Mouse (Mus musculus) liver, embryonic 16.5 days (tissue): ENCODE data around the gene Gpr107. TPM values are rescaled to one million over a fixed set of nuclear protein-coding genes. Genes with fewer than 3 reads are reported as not detected.

ENCODE experiments used
- ATAC-seq: fragments of 200-750 bp; cut with Nextera tagmentation; 2 replicates; pipeline ENCODE4 v1.8.0; 2017; ENCODE audit warnings: low read depth, mild to moderate bottlenecking, moderate number of reproducible peaks, moderate library complexity
- H3K27ac ChIP-seq: fragments of 300-500 bp; sonication (generic); 2 replicates; pipeline ENCODE4 v1.5.1; 2014; ENCODE audit warnings: mild to moderate bottlenecking, low read length
- H3K27me3 ChIP-seq: fragments of 300-500 bp; sonication (generic); 2 replicates; pipeline ENCODE4 v1.6.1; 2014; ENCODE audit warnings: low read depth, low read length, mixed read lengths; ENCODE audit not compliant: control insufficient read depth, insufficient read depth
- H3K36me3 ChIP-seq: fragments of 300-500 bp; sonication (generic); 2 replicates; pipeline ENCODE4 v1.6.1; 2014; ENCODE audit warnings: mild to moderate bottlenecking; ENCODE audit not compliant: control insufficient read depth, insufficient read depth
- H3K4me1 ChIP-seq: fragments of 300-500 bp; sonication (generic); 2 replicates; pipeline ENCODE4 v1.6.1; 2014; ENCODE audit warnings: low read depth, low read length, mixed read lengths; ENCODE audit not compliant: control insufficient read depth
- H3K4me2 ChIP-seq: fragments of 300-500 bp; sonication (generic); 2 replicates; pipeline ENCODE4 v1.6.1; 2014; ENCODE audit warnings: low read depth, low read length, mixed read lengths
- H3K4me3 ChIP-seq: fragments of 300-500 bp; sonication (generic); 2 replicates; pipeline ENCODE4 v1.5.1; 2014; ENCODE audit warnings: low read depth, mild to moderate bottlenecking, low read length
- H3K9ac ChIP-seq: fragments of 300-500 bp; sonication (generic); 2 replicates; pipeline ENCODE4 v1.6.1; 2014; ENCODE audit warnings: low read depth, low read length
- H3K9me3 ChIP-seq: fragments of 300-500 bp; sonication (generic); replicated peaks from 2 replicates; pipeline ENCODE4 v1.6.1; 2016; ENCODE audit warnings: low read length; ENCODE audit not compliant: control insufficient read depth
- WGBS: fragments of 180-500 bp; shearing (Covaris S2); extraction: QIAGEN DNeasy Blood & Tissue Kit; methylation state at CpG from one replicate; pipeline ENCODE4 v1.1.7; 2014; ENCODE audit not compliant: insufficient replicate concordance; 5-methylcytosine and 5-hydroxymethylcytosine counted together
- polyA plus RNA-seq: library from polyadenylated mRNA; unstranded; fragments of >200 nt; fragmentation: Nextera tagmentation; extraction: Ambion mirVana; gene quantifications from 2 replicates; pipeline ENCODE4 v1.2.1, GENCODE M21; 2015

Gpr107 gene
- polyA plus RNA-seq, 1 experiment from 2014 or later, result 11.9 TPM

GRCm38 (mm10) chr2:31114205-31114604 lies 37.9 kb upstream of the Gpr107 start:
- Histone ChIP-seq H3K4me3 (no peak overlapping the region), H3K27me3 (no peaks in the 10 kb centered on the region), H3K4me1 (peaks cover 32% of the 10 kb centered on the region), H3K9me3 (no peaks in the 10 kb centered on the region), H3K36me3 (no peaks in the 10 kb centered on the region), H3K4me2 (no peak overlapping the region), H3K27ac (no peak overlapping the region), H3K9ac (no peak overlapping the region)
- 71% methylated on average over 2 of the region's 2 CpGs for WGBS
- no peak for ATAC-seq

- peak; percentile 64 for ATAC-seq
- H3K4me1 ChIP-seq, result peaks cover 25% of the 10 kb centered on the region
- no peak overlapping the region; the same call in 1 of the 2 replicates for H3K9ac ChIP-seq
- H3K4me3 ChIP-seq, result no peak overlapping the region
- H3K27me3 ChIP-seq, result no peaks in the 10 kb centered on the region
- peak overlapping the region; percentile 24; the same call in 1 of the 2 replicates for H3K4me2 ChIP-seq
- peak overlapping the region; percentile 1 for H3K27ac ChIP-seq
- H3K36me3 ChIP-seq, result no peaks in the 10 kb centered on the region
- WGBS, result 13% methylated on average over 10 of the region's 10 CpGs
- H3K9me3 ChIP-seq, result no peaks in the 10 kb centered on the region
Measured at GRCm38 (mm10) chr2:31115091-31115942, 36.8 kb upstream of the Gpr107 start.

- H3K9me3 ChIP-seq, result no peaks in the 10 kb centered on the region
- no peak overlapping the region for H3K4me2 ChIP-seq
- H3K9ac ChIP-seq, result no peak overlapping the region
- H3K4me1 ChIP-seq, result peaks cover 25% of the 10 kb centered on the region
- ATAC-seq, result no peak
- no peaks in the 10 kb centered on the region for H3K27me3 ChIP-seq
- H3K36me3 ChIP-seq, result no peaks in the 10 kb centered on the region
- WGBS, result 17% methylated on average over 10 of the region's 10 CpGs
- H3K4me3 ChIP-seq, result no peak overlapping the region
- no peak overlapping the region for H3K27ac ChIP-seq
Measured at GRCm38 (mm10) chr2:31115943-31116731, 36.0 kb upstream of the Gpr107 start.

GRCm38 (mm10) chr2:31118211-31118610 lies 33.9 kb upstream of the Gpr107 start:
- H3K9ac ChIP-seq, result no peak overlapping the region
- H3K4me3 ChIP-seq, result no peak overlapping the region
- no peak overlapping the region for H3K27ac ChIP-seq
- H3K4me2 ChIP-seq, result no peak overlapping the region
- no peaks in the 10 kb centered on the region for H3K36me3 ChIP-seq
- peaks cover 25% of the 10 kb centered on the region for H3K4me1 ChIP-seq
- no peaks in the 10 kb centered on the region for H3K27me3 ChIP-seq
- 59% methylated on average over 3 of the region's 3 CpGs for WGBS
- no peaks in the 10 kb centered on the region for H3K9me3 ChIP-seq
- no peak for ATAC-seq

- no peak for ATAC-seq
- 58% methylated on average over 10 of the region's 10 CpGs for WGBS
- no peak overlapping the region for H3K9ac ChIP-seq
- H3K27me3 ChIP-seq, result no peaks in the 10 kb centered on the region
- H3K4me3 ChIP-seq, result no peak overlapping the region
- H3K4me1 ChIP-seq, result peaks cover 25% of the 10 kb centered on the region
- H3K36me3 ChIP-seq, result no peaks in the 10 kb centered on the region
- no peaks in the 10 kb centered on the region for H3K9me3 ChIP-seq
- H3K4me2 ChIP-seq, result no peak overlapping the region
- no peak overlapping the region for H3K27ac ChIP-seq
Measured at GRCm38 (mm10) chr2:31118639-31119380, 33.3 kb upstream of the Gpr107 start.

GRCm38 (mm10) chr2:31119795-31120194 lies 32.3 kb upstream of the Gpr107 start:
- no peak for ATAC-seq
- no peak overlapping the region for H3K9ac ChIP-seq
- H3K4me3 ChIP-seq, result no peak overlapping the region
- H3K9me3 ChIP-seq, result no peaks in the 10 kb centered on the region
- H3K27me3 ChIP-seq, result no peaks in the 10 kb centered on the region
- H3K4me1 ChIP-seq, result peaks cover 31% of the 10 kb centered on the region
- H3K4me2 ChIP-seq, result no peak overlapping the region
- H3K27ac ChIP-seq, result no peak overlapping the region
- H3K36me3 ChIP-seq, result no peaks in the 10 kb centered on the region
- 73% methylated on average over 13 of the region's 13 CpGs for WGBS

- Histone ChIP-seq H3K4me3 (no peak overlapping the region), H3K36me3 (no peaks in the 10 kb centered on the region), H3K9me3 (no peaks in the 10 kb centered on the region), H3K27ac (no peak overlapping the region), H3K4me2 (no peak overlapping the region), H3K9ac (no peak overlapping the region), H3K27me3 (no peaks in the 10 kb centered on the region), H3K4me1 (peaks cover 24% of the 10 kb centered on the region)
- ATAC-seq, result no peak
- WGBS, result 61% methylated on average over 7 of the region's 7 CpGs
Measured at GRCm38 (mm10) chr2:31121131-31121693, 30.9 kb upstream of the Gpr107 start.

- Histone ChIP-seq H3K9ac (no peak overlapping the region), H3K27ac (no peak overlapping the region), H3K4me3 (no peak overlapping the region), H3K27me3 (no peaks in the 10 kb centered on the region), H3K36me3 (no peaks in the 10 kb centered on the region), H3K9me3 (no peaks in the 10 kb centered on the region), H3K4me2 (no peak overlapping the region), H3K4me1 (peaks cover 19% of the 10 kb centered on the region)
- 69% methylated on average over 5 of the region's 5 CpGs for WGBS
- ATAC-seq, result no peak
Measured at GRCm38 (mm10) chr2:31122806-31123205, 29.3 kb upstream of the Gpr107 start.
